Mouse (Mus musculus) thymus, postnatal 10 days (tissue): ENCODE data around the gene 2310034G01Rik.

Source experiments
- DNase-seq, 2 experiments: peaks; one replicate each; pipeline ENCODE4 v3.0.0; 2021; ENCODE audit warnings: low spot score in 2 of 2

2310034G01Rik gene

GRCm38 (mm10) chr19:46358381-46358780, 8.3 kb upstream of the 2310034G01Rik start:
- DNase-seq = no peak

GRCm38 (mm10) chr19:46357344-46358280, 7.5 kb upstream of the 2310034G01Rik start:
- DNase-seq = no peak

- DNase-seq = peak; percentile 81 to 84
These were observed 6.6 kb upstream of the 2310034G01Rik start for GRCm38 (mm10) chr19:46356701-46357138.

- DNase-seq = no peak
These were observed 552 bp downstream of the 2310034G01Rik start for GRCm38 (mm10) chr19:46349550-46349949.

GRCm38 (mm10) chr19:46348761-46349458, 1.2 kb downstream of the 2310034G01Rik start:
- DNase-seq = no peak

GRCm38 (mm10) chr19:46347936-46348668, 2.0 kb downstream of the 2310034G01Rik start:
- DNase-seq = no peak

GRCm38 (mm10) chr19:46347146-46347545, 3.0 kb downstream of the 2310034G01Rik start:
- DNase-seq = no peak

- DNase-seq = no peak
These were observed 5.2 kb downstream of the 2310034G01Rik start for GRCm38 (mm10) chr19:46344710-46345419.

GRCm38 (mm10) chr19:46339287-46339971, 10.7 kb downstream of the 2310034G01Rik start:
- no peak for DNase-seq

GRCm38 (mm10) chr19:46338942-46339286, 11.2 kb downstream of the 2310034G01Rik start:
- no peak for DNase-seq

- DNase-seq = peak; percentile 94 to 95
These were observed 11.7 kb downstream of the 2310034G01Rik start, which contains the start of gene Cuedc2 for GRCm38 (mm10) chr19:46338331-46338936. TSS of gene Cuedc2 (minus strand) at chr19:46338702.

GRCm38 (mm10) chr19:46337719-46338330, 12.3 kb downstream of the 2310034G01Rik start:
- peak in 1 of 2 experiments; percentile 48 for DNase-seq

GRCm38 (mm10) chr19:46333906-46334305, 16.2 kb downstream of the 2310034G01Rik start:
- DNase-seq = no peak

GRCm38 (mm10) chr19:46332721-46333339, 17.3 kb downstream of the 2310034G01Rik start:
- DNase-seq = no peak

- DNase-seq = no peak
These were observed 18.2 kb downstream of the 2310034G01Rik start for GRCm38 (mm10) chr19:46331936-46332335.

GRCm38 (mm10) chr19:46331326-46331725, 18.8 kb downstream of the 2310034G01Rik start:
- DNase-seq = no peak

GRCm38 (mm10) chr19:46330696-46331095, 19.4 kb downstream of the 2310034G01Rik start:
- no peak for DNase-seq

- no peak for DNase-seq
These were observed 20.2 kb downstream of the 2310034G01Rik start for GRCm38 (mm10) chr19:46329951-46330350.

- DNase-seq = no peak
These were observed 21.0 kb downstream of the 2310034G01Rik start for GRCm38 (mm10) chr19:46329031-46329641.
